Mouse (Mus musculus) liver, postnatal 0 days (tissue): ENCODE data around the gene Col6a4.

Experiments
- CTCF ChIP-seq: sonication (generic); IDR thresholded peaks from 2 replicates; pipeline ENCODE4 v1.5.1; 2016; ENCODE audit warnings: antibody characterized with exemption, low read depth
- EP300 ChIP-seq: IDR thresholded peaks from 2 replicates; pipeline ENCODE4 v1.6.1; 2016; ENCODE audit warnings: antibody characterized with exemption, low read depth, mild to moderate bottlenecking

GRCm38 (mm10) chr9:105959116-105959515, 137.5 kb downstream of the Col6a4 start:
- TF ChIP-seq CTCF (no peak), EP300 (no peak)
